Mouse (Mus musculus) myocyte (in vitro differentiated cells): Measurements from ENCODE around the gene Otos. TPM values are rescaled to one million over a fixed set of nuclear protein-coding genes. Genes with fewer than 3 reads are reported as not detected.
A peak's percentile ranks its signal among the peaks of the same experiment; 100 is the strongest.

Source experiments
- H3K27me3 ChIP-seq: one replicate; pipeline ENCODE4 v1.6.1; 2011; ENCODE audit not compliant: control insufficient read depth, insufficient read depth, insufficient read length
- H3K36me3 ChIP-seq: one replicate; pipeline ENCODE4 v1.6.1; 2011; ENCODE audit not compliant: control insufficient read depth, insufficient read depth
- H3K4me2 ChIP-seq: one replicate; pipeline ENCODE4 v1.6.1; 2011; ENCODE audit warnings: low read depth, control low read depth
- H3K4me3 ChIP-seq: one replicate; pipeline ENCODE4 v1.5.1; 2011; ENCODE audit warnings: mild to moderate bottlenecking, control low read depth, moderate library complexity
- H3K79me2 ChIP-seq: one replicate; pipeline ENCODE4 v1.6.1; 2011; ENCODE audit not compliant: control insufficient read depth, insufficient read depth
- H3ac ChIP-seq: one replicate; pipeline ENCODE4 v1.6.1; 2011; ENCODE audit not compliant: control insufficient read depth, insufficient read length
- CEBPB ChIP-seq: IDR thresholded peaks from 2 replicates; pipeline ENCODE4 v1.6.1; 2011; ENCODE audit warnings: mild to moderate bottlenecking, moderate library complexity; ENCODE audit not compliant: poor library complexity, insufficient read depth, severe bottlenecking
- E2F4 ChIP-seq: IDR thresholded peaks from one replicate; pipeline ENCODE4 v1.6.1; 2011; ENCODE audit warnings: mild to moderate bottlenecking, control low read depth, moderate library complexity; ENCODE audit not compliant: insufficient read depth
- MAX ChIP-seq: IDR thresholded peaks from one replicate; pipeline ENCODE4 v1.6.1; 2011; ENCODE audit warnings: low read depth, mild to moderate bottlenecking, control low read depth
- MYOD1 ChIP-seq, 3 experiments: IDR thresholded peaks; one replicate each; pipeline ENCODE4 v1.6.1; 2011; ENCODE audit warnings: control low read depth in 2 of 3, low read depth in 2 of 3, mild to moderate bottlenecking in 2 of 3, moderate library complexity in 1 of 3; ENCODE audit not compliant: insufficient read length in 2 of 3, control insufficient read depth in 1 of 3
- MYOG ChIP-seq, 3 experiments: IDR thresholded peaks; one replicate each; pipeline ENCODE4 v1.6.1; 2011; ENCODE audit warnings: control low read depth in 2 of 3, low read depth in 2 of 3, mild to moderate bottlenecking in 2 of 3; ENCODE audit not compliant: insufficient read length in 2 of 3, control insufficient read depth in 1 of 3, insufficient read depth in 1 of 3
- POLR2A ChIP-seq: IDR thresholded peaks from one replicate; pipeline ENCODE4 v1.6.1; 2011; ENCODE audit warnings: low read depth, mild to moderate bottlenecking, control low read depth, moderate library complexity; ENCODE audit not compliant: insufficient read length
- POLR2AphosphoS2 ChIP-seq: IDR thresholded peaks from one replicate; pipeline ENCODE4 v1.6.1; 2011; ENCODE audit warnings: low read depth, control low read depth; ENCODE audit not compliant: insufficient read length
- REST ChIP-seq: IDR thresholded peaks from one replicate; pipeline ENCODE4 v1.6.1; 2011; ENCODE audit warnings: mild to moderate bottlenecking, control low read depth, moderate library complexity; ENCODE audit not compliant: insufficient read depth, insufficient read length
- SRF ChIP-seq: IDR thresholded peaks from one replicate; pipeline ENCODE4 v1.6.1; 2011; ENCODE audit warnings: low read depth; ENCODE audit not compliant: control insufficient read depth, insufficient read length
- TCF12 ChIP-seq: IDR thresholded peaks from one replicate; pipeline ENCODE4 v1.6.1; 2011; ENCODE audit warnings: mild to moderate bottlenecking, control low read depth; ENCODE audit not compliant: poor library complexity, insufficient read depth, severe bottlenecking
- TCF3 ChIP-seq: IDR thresholded peaks from one replicate; pipeline ENCODE4 v1.6.1; 2011; ENCODE audit warnings: low read depth, control low read depth; ENCODE audit not compliant: insufficient read length
- USF1 ChIP-seq: IDR thresholded peaks from one replicate; pipeline ENCODE4 v1.6.1; 2011; ENCODE audit warnings: low read depth, mild to moderate bottlenecking, control low read depth, moderate library complexity
- polyA plus RNA-seq: library from polyadenylated mRNA; unstranded; fragments of >200 nt; fragmentation: generic; extraction: Trizol; gene quantifications from one replicate; pipeline ENCODE4 v1.2.1, GENCODE M21; 2012; ENCODE audit warnings: missing spikeins

Gene Otos
- polyA plus RNA-seq, 1 experiment = 1.2 TPM

DNA sequence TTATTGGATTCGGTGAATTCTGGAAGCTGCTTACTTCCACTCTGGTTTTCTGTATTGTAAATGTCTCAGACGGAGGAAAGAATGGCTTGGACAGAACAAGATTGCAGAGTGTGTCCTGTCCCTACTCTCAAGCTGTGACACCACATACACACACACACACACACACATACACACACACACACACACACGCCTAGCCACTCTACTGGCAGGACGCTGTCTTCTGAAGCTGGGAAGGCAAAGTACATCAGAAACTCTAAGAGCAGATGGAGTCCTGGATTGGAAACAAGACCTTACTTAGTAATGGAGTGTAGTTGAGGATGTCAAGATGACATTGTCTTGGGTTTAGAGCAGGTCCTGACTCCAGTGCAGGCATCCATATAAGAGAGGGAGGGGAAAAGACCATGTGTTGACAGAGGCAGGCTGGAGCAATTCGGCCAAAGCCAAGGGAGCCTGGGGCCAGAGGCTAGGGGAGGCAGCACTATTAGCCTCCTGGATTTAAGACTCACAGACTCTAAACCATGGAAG lies 24.7 kb upstream of the Otos start:
- no peaks in the 10 kb centered on the region for H3K27me3 ChIP-seq
- H3K4me2 ChIP-seq = no peak overlapping the region
- no peak overlapping the region for H3K4me3 ChIP-seq
- H3K36me3 ChIP-seq = no peaks in the 10 kb centered on the region
- H3ac ChIP-seq = no peak overlapping the region
- no peaks in the 10 kb centered on the region for H3K79me2 ChIP-seq
- TF ChIP-seq POLR2AphosphoS2 (no peak), MYOD1 (IDR thresholded peaks at IDR 0.05; ENCODE audit: control insufficient read depth in 1 of 3, insufficient read length in 2 of 3, low read depth in 2 of 3) (no peak), TCF3 (no peak), MAX (no peak), SRF (no peak), MYOG (IDR thresholded peaks at IDR 0.05; ENCODE audit: control insufficient read depth in 1 of 3, insufficient read depth in 1 of 3, insufficient read length in 2 of 3, low read depth in 2 of 3) (no peak), E2F4 (no peak), CEBPB (no peak), POLR2A (no peak), REST (no peak), TCF12 (no peak), USF1 (no peak)

DNA sequence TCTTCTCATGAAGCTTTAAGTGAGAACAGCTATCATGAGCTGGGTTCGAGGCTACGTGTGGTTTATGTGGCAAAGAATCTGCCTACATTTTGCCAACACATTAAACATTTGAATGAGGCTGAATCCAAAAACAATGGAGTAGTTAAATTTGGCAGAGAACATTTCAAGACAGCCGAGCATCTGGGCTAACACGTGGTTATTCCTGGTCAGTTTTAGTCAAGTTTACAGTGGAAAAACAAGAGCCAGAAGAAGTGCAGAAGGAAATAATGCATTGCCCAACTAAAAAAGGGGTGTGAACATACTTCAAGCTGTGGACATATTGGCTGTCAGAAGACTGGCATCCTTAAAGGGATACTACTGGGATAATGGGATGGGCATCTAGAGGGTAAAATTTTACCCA lies 22.7 kb upstream of the Otos start:
- no peaks in the 10 kb centered on the region for H3K27me3 ChIP-seq
- no peak overlapping the region for H3K4me3 ChIP-seq
- no peaks in the 10 kb centered on the region for H3K36me3 ChIP-seq
- H3ac ChIP-seq = no peak overlapping the region
- no peak for TF ChIP-seq USF1
- no peak for TF ChIP-seq CEBPB
- no peak for TF ChIP-seq MAX
- no peak for TF ChIP-seq MYOD1 (IDR thresholded peaks at IDR 0.05; ENCODE audit: control insufficient read depth in 1 of 3, insufficient read length in 2 of 3, low read depth in 2 of 3)
- TF ChIP-seq REST = no peak
- TF ChIP-seq TCF12 = no peak
- no peak for TF ChIP-seq POLR2A
- no peak for TF ChIP-seq TCF3
- TF ChIP-seq MYOG (IDR thresholded peaks at IDR 0.05; ENCODE audit: control insufficient read depth in 1 of 3, insufficient read depth in 1 of 3, insufficient read length in 2 of 3, low read depth in 2 of 3) = no peak
- TF ChIP-seq E2F4 = no peak
- no peak for TF ChIP-seq SRF
- no peak for TF ChIP-seq POLR2AphosphoS2
- H3K79me2 ChIP-seq = no peaks in the 10 kb centered on the region
- H3K4me2 ChIP-seq = no peak overlapping the region

DNA sequence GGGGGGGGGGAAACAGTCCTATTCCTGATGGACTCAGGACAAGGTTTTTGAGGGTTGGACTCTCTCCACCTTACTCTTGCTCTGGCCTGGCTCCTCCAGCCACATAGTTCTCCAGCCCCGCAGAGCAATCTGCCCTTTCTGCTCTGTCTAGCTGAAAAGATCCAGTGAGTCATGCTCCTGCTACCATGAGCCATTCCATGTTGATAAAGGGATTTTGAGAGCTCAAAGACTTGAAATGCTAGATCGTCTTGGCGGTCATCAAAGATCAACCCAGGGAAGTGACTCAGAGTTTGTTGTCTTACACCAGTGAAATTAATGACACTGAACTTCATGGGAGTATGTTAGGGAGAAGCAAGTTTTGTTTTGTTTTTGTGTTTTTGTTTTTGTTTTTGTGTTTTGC lies 20.8 kb upstream of the Otos start:
- Histone ChIP-seq H3K4me3 (no peak overlapping the region), H3K4me2 (peak overlapping the region; percentile 57)
- TF ChIP-seq CEBPB = no peak
- TF ChIP-seq MAX = no peak
- TF ChIP-seq MYOD1 (IDR thresholded peaks at IDR 0.05; ENCODE audit: control insufficient read depth in 1 of 3, insufficient read length in 2 of 3, low read depth in 2 of 3) = no peak
- TF ChIP-seq E2F4 = no peak
- TF ChIP-seq USF1 = no peak
- no peak for TF ChIP-seq SRF
- no peak for TF ChIP-seq MYOG (IDR thresholded peaks at IDR 0.05; ENCODE audit: control insufficient read depth in 1 of 3, insufficient read depth in 1 of 3, insufficient read length in 2 of 3, low read depth in 2 of 3)
- TF ChIP-seq REST = no peak
- TF ChIP-seq POLR2AphosphoS2 = no peak
- TF ChIP-seq TCF3 = no peak
- TF ChIP-seq TCF12 = no peak
- TF ChIP-seq POLR2A = no peak

DNA sequence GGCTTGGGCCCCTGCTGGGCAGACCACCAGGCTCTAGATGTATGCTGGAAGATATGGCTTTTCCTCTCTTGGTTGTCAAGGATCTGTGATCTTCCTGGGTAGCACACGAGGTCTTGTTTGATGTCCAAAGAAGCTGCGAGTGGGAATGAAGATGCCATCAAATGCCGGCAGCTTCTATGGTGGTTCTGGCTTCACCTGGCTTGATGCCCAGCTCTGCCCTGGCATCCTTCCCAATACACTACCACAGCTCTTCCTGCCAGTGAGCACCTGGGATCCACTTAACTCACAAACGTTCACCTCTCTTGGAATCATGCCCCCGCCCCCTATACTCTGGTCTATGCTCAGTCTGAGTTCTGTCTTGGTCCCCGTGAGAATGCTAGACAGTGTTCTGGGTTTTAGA lies 18.5 kb upstream of the Otos start:
- Histone ChIP-seq H3K27me3 (no peaks in the 10 kb centered on the region), H3K79me2 (no peaks in the 10 kb centered on the region), H3K4me2 (no peak overlapping the region), H3K4me3 (no peak overlapping the region), H3ac (no peak overlapping the region), H3K36me3 (no peaks in the 10 kb centered on the region)
- TF ChIP-seq E2F4 = no peak

More for the DNA sequence above, 20.8 kb upstream of the Otos start:
- H3K27me3 ChIP-seq = no peaks in the 10 kb centered on the region
- no peaks in the 10 kb centered on the region for H3K36me3 ChIP-seq
- no peaks in the 10 kb centered on the region for H3K79me2 ChIP-seq
- H3ac ChIP-seq = no peak overlapping the region

DNA sequence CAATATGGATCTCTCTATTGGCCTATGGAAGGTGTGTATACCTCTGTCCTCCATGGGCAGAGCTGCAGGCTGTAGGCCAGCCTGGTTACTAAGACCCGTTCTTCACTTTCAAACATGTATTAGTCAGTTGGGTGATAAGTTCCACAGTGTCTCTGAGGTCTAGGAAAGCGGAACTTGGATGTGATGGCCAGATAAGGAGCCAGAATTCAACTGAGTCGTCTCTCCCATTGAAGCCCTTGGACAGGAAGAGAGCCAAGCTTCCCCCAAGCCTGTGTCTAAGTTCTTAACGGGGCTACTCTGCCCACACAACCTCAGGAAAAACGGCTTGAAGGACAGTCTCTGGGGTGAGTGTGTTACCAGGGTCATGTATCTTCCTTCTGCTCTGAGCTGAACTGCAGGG lies 10.8 kb upstream of the Otos start:
- Histone ChIP-seq H3ac (no peak overlapping the region), H3K79me2 (no peaks in the 10 kb centered on the region), H3K36me3 (no peaks in the 10 kb centered on the region), H3K4me2 (no peak overlapping the region), H3K27me3 (no peaks in the 10 kb centered on the region), H3K4me3 (no peak overlapping the region)
- TF ChIP-seq TCF3 (no peak), REST (no peak), E2F4 (no peak), TCF12 (no peak), SRF (no peak), USF1 (no peak)
